ENCODE assay signal across 8 mouse cellular contexts in genomic region chr16:56477677-56478574, GRCm38 (mm10). TPM values are rescaled to one million over a fixed set of nuclear protein-coding genes. Genes with fewer than 3 reads are reported as not detected.
A peak's percentile ranks its signal among the peaks of the same experiment; 100 is the strongest.
DNase-seq lines count a peak whose midpoint lies in the region; ATAC-seq and TF ChIP-seq lines count a peak whose summit lies in the region.

TSS of gene Abi3bp (plus strand) at chr16:56477878.

- H3K4me3 ChIP-seq in intestine, postnatal 0 days (ENCODE audit: low read depth, low read length) = peak within 1 kb of the TSS; percentile 35
- no peak within 1 kb of the TSS for H3K4me3 ChIP-seq in liver, embryonic 13.5 days (replicated peaks)
- H3K4me3 ChIP-seq in forebrain, embryonic 13.5 days = no peak within 1 kb of the TSS

- H3K4me1 ChIP-seq in intestine, postnatal 0 days (replicated peaks; ENCODE audit: control insufficient read depth, insufficient read depth, low read length) = no peaks in the 10 kb centered on the region
- H3K4me1 ChIP-seq in liver, embryonic 13.5 days (replicated peaks) = no peaks in the 10 kb centered on the region
- no peaks in the 10 kb centered on the region for H3K4me1 ChIP-seq in forebrain, embryonic 13.5 days

- peak; percentile 74 for DNase-seq in 3T3-L1 (ENCODE audit: low read depth, low spot score)
- peak; percentile 65 for DNase-seq in adrenal gland, postnatal 14 days
- peak; percentile 65 for DNase-seq in gastrocnemius, postnatal 25 days
- DNase-seq in liver, embryonic 13.5 days = no peak
- peak; percentile 43 for DNase-seq in right cerebral cortex, postnatal 25 days
- no peak for DNase-seq in c-Kit-positive CD71-positive TER-119-positive erythroid progenitor cells, embryonic 14.5 days (ENCODE audit: low spot score)

- no peaks in the 10 kb centered on the region for H3K36me3 ChIP-seq in intestine, postnatal 0 days (ENCODE audit: control insufficient read depth, insufficient read depth)
- H3K36me3 ChIP-seq in liver, embryonic 13.5 days = no peaks in the 10 kb centered on the region
- H3K36me3 ChIP-seq in forebrain, embryonic 13.5 days (ENCODE audit: poor library complexity, severe bottlenecking) = no peaks in the 10 kb centered on the region

- TF ChIP-seq CTCF in intestine, postnatal 0 days (IDR thresholded peaks at IDR 0.05; ENCODE audit: low read depth) = no peak

- WGBS in intestine, postnatal 0 days = 39% methylated on average over 11 of the region's 11 CpGs
- WGBS in liver, embryonic 13.5 days (ENCODE audit: insufficient replicate concordance) = 44% methylated on average over 11 of the region's 11 CpGs
- 62% methylated on average over 11 of the region's 11 CpGs for WGBS in forebrain, embryonic 13.5 days

- H3K27me3 ChIP-seq in intestine, postnatal 0 days (replicated peaks; ENCODE audit: control insufficient read depth, insufficient read depth, low read length) = no peaks in the 10 kb centered on the region
- H3K27me3 ChIP-seq in liver, embryonic 13.5 days = no peaks in the 10 kb centered on the region
- H3K27me3 ChIP-seq in forebrain, embryonic 13.5 days = no peaks in the 10 kb centered on the region

- H3K9me3 ChIP-seq in intestine, postnatal 0 days (ENCODE audit: control insufficient read depth) = no peaks in the 10 kb centered on the region
- no peaks in the 10 kb centered on the region for H3K9me3 ChIP-seq in liver, embryonic 13.5 days (replicated peaks)
- no peaks in the 10 kb centered on the region for H3K9me3 ChIP-seq in forebrain, embryonic 13.5 days (replicated peaks)

- ATAC-seq in intestine, postnatal 0 days = no peak
- no peak for ATAC-seq in liver, embryonic 13.5 days (ENCODE audit: low read depth)
- no peak for ATAC-seq in forebrain, embryonic 13.5 days

- peak within 1 kb of the TSS; percentile 50 for H3K4me2 ChIP-seq in intestine, postnatal 0 days (replicated peaks; ENCODE audit: low read depth)
- H3K4me2 ChIP-seq in liver, embryonic 13.5 days = 0 out of 2 replicates have a peak within 1 kb of the TSS, but pooled peaks have one; percentile 6
- H3K4me2 ChIP-seq in forebrain, embryonic 13.5 days = no peak within 1 kb of the TSS

- H3K27ac ChIP-seq in intestine, postnatal 0 days (ENCODE audit: low read depth, low read length) = 0 out of 2 replicates have a peak within 1 kb of the TSS, but pooled peaks have one; percentile 5
- H3K27ac ChIP-seq in liver, embryonic 13.5 days = no peak within 1 kb of the TSS
- no peak within 1 kb of the TSS for H3K27ac ChIP-seq in forebrain, embryonic 13.5 days

- H3K9ac ChIP-seq in intestine, postnatal 0 days (ENCODE audit: low read depth, low read length) = peak within 1 kb of the TSS; percentile 27
- no peak within 1 kb of the TSS for H3K9ac ChIP-seq in liver, embryonic 13.5 days
- no peak within 1 kb of the TSS for H3K9ac ChIP-seq in forebrain, embryonic 13.5 days

RNA-seq across cellular contexts. Expression of gene Abi3bp, which starts in this region (rescaled TPM):
- total RNA-seq in adrenal gland, postnatal 14 days (2021) = 9.1 and 10.8 TPM in 2 replicates
- 10 to 100 TPM; 13.2 to 17.9 TPM for total RNA-seq in gastrocnemius, postnatal 25 days (2021)
- 10.1 and 11.2 TPM in 2 replicates for polyA plus RNA-seq in intestine, postnatal 0 days (2015; fragmentation: Nextera tagmentation; extraction: Ambion mirVana)
- polyA plus RNA-seq in liver, embryonic 13.5 days (2015; fragmentation: Nextera tagmentation; extraction: Ambion mirVana) = 0.21 and 0.25 TPM in 2 replicates
- polyA plus RNA-seq in forebrain, embryonic 13.5 days (2015; fragmentation: Nextera tagmentation; extraction: Ambion mirVana) = 0.21 and 0.22 TPM in 2 replicates

Comparison
In these comparisons a context has a peak if more than half of its experiments do, and no peak if none do; other contexts are left out.
1. DNase-seq: peak in 3T3-L1 (single experiment), adrenal gland, postnatal 14 days (single experiment), gastrocnemius, postnatal 25 days (single experiment) and right cerebral cortex, postnatal 25 days (single experiment); none in liver, embryonic 13.5 days (single experiment) and c-Kit-positive CD71-positive TER-119-positive erythroid progenitor cells, embryonic 14.5 days (single experiment).